8 mouse cellular contexts compared by ENCODE assay signal in genomic region chr2:158794494-158795004, GRCm38 (mm10). TPM values are rescaled to one million over a fixed set of nuclear protein-coding genes. Genes with fewer than 3 reads are reported as not detected.
DNase-seq lines count a peak whose midpoint lies in the region; ATAC-seq and TF ChIP-seq lines count a peak whose summit lies in the region.

TSS of gene Dhx35 (plus strand) at chr2:158794807.

- ATAC-seq in forebrain, embryonic 11.5 days (replicated peaks; ENCODE audit: low FRiP score), result peak; percentile 99
- peak; percentile 100 for ATAC-seq in heart, embryonic 16.5 days (replicated peaks; ENCODE audit: extremely low read depth, insufficient read depth, low FRiP score)
- peak; percentile 98 for ATAC-seq in liver, embryonic 15.5 days (ENCODE audit: insufficient read depth)
- peak; percentile 100 for ATAC-seq in neural tube, embryonic 12.5 days (ENCODE audit: low FRiP score, low read depth)

- dilution Hi-C loops in CH12.LX (cut with MboI; ENCODE audit: extremely low pct_ligation_motif_present, extremely low pct_unique_long_range_greater_than_20kb, low sequenced_read_pairs), result no loop called here

- no peaks in the 10 kb centered on the region for H3K27me3 ChIP-seq in CH12.LX (replicated peaks)
- no peaks in the 10 kb centered on the region for H3K27me3 ChIP-seq in forebrain, embryonic 11.5 days (ENCODE audit: control insufficient read depth, insufficient read depth, low read length)
- no peaks in the 10 kb centered on the region for H3K27me3 ChIP-seq in heart, embryonic 16.5 days (ENCODE audit: control insufficient read depth, insufficient read depth, low read length)
- no peaks in the 10 kb centered on the region for H3K27me3 ChIP-seq in liver, embryonic 15.5 days
- H3K27me3 ChIP-seq in neural tube, embryonic 12.5 days (replicated peaks), result no peaks in the 10 kb centered on the region

- no peak for TF ChIP-seq CTCF in CH12.LX (conservative IDR thresholded peaks at IDR 0.05 in 1 of 2, IDR thresholded peaks at IDR 0.05 in 1 of 2; ENCODE audit: low read depth in 2 of 2, low read length in 2 of 2)

- peaks cover 21% of the 10 kb centered on the region for H3K79me2 ChIP-seq in CH12.LX (replicated peaks; ENCODE audit: control insufficient read depth, extremely low read depth, insufficient read depth, poor library complexity, severe bottlenecking)

- no peak for TF ChIP-seq RAD21 in CH12.LX (IDR thresholded peaks at IDR 0.05; ENCODE audit: low read depth, low read length)

- DNase-seq in CH12.LX (ENCODE audit: extremely low read depth), result peak; percentile 96
- DNase-seq in c-Kit-positive CD71-positive TER-119-negative erythroid progenitor cells, embryonic 14.5 days (ENCODE audit: low read depth), result peak; percentile 95
- peak; percentile 98 for DNase-seq in forebrain, embryonic 11.5 days (ENCODE audit: low spot score)
- DNase-seq in kidney, postnatal 36 days, result peak; percentile 97
- peak; percentile 96 for DNase-seq in telencephalon, adult 2 months (ENCODE audit: low read depth, low spot score)

- TF ChIP-seq EP300 in CH12.LX (IDR thresholded peaks at IDR 0.05; ENCODE audit: low read length), result no peak

- peaks cover 2% of the 10 kb centered on the region for H3K9me3 ChIP-seq in CH12.LX (replicated peaks; ENCODE audit: low read length)
- H3K9me3 ChIP-seq in forebrain, embryonic 11.5 days (ENCODE audit: control insufficient read depth, low read length), result no peaks in the 10 kb centered on the region
- H3K9me3 ChIP-seq in heart, embryonic 16.5 days (replicated peaks; ENCODE audit: control insufficient read depth, low read length), result no peaks in the 10 kb centered on the region
- H3K9me3 ChIP-seq in liver, embryonic 15.5 days (replicated peaks), result no peaks in the 10 kb centered on the region
- no peaks in the 10 kb centered on the region for H3K9me3 ChIP-seq in neural tube, embryonic 12.5 days

- H3K36me3 ChIP-seq in CH12.LX (replicated peaks in 1 of 2; ENCODE audit: control insufficient read depth in 1 of 2, insufficient read depth in 1 of 2, low read length in 1 of 2), result peaks cover 0 to 19% of the 10 kb centered on the region in 2 experiments
- no peaks in the 10 kb centered on the region; the same call in 1 of the 2 replicates for H3K36me3 ChIP-seq in forebrain, embryonic 11.5 days (ENCODE audit: control insufficient read depth, insufficient read depth, low read length)
- H3K36me3 ChIP-seq in heart, embryonic 16.5 days (ENCODE audit: control insufficient read depth, insufficient read depth), result peaks cover under 1% of the 10 kb centered on the region; the same call in 1 of the 2 replicates
- peaks cover 1% of the 10 kb centered on the region; the same call in 1 of the 2 replicates for H3K36me3 ChIP-seq in liver, embryonic 15.5 days (replicated peaks)
- H3K36me3 ChIP-seq in neural tube, embryonic 12.5 days, result no peaks in the 10 kb centered on the region

- peak; percentile 75 for TF ChIP-seq POLR2A in CH12.LX (IDR thresholded peaks at IDR 0.05; ENCODE audit: low read depth, low read length)

- peak within 1 kb of the TSS; percentile 83 to 98 (median 92) for H3K4me3 ChIP-seq in CH12.LX (replicated peaks in 1 of 3; ENCODE audit: low read depth in 2 of 3, low read length in 2 of 3, poor library complexity in 1 of 3)
- peak within 1 kb of the TSS; percentile 58 for H3K4me3 ChIP-seq in forebrain, embryonic 11.5 days (ENCODE audit: low read depth, low read length)
- peak within 1 kb of the TSS; percentile 96 for H3K4me3 ChIP-seq in heart, embryonic 16.5 days (ENCODE audit: low read length)
- H3K4me3 ChIP-seq in liver, embryonic 15.5 days (replicated peaks), result peak within 1 kb of the TSS; percentile 84
- H3K4me3 ChIP-seq in neural tube, embryonic 12.5 days, result peak within 1 kb of the TSS; percentile 67

- under 1% methylated on average over 32 of the region's 33 CpGs for WGBS in forebrain, embryonic 11.5 days
- WGBS in heart, embryonic 16.5 days, result under 1% methylated on average over 33 of the region's 33 CpGs
- WGBS in liver, embryonic 15.5 days (ENCODE audit: insufficient replicate concordance), result under 1% methylated on average over 33 of the region's 33 CpGs
- WGBS in neural tube, embryonic 12.5 days, result 0% methylated on average over 33 of the region's 33 CpGs

- peak within 1 kb of the TSS; percentile 60 for H3K27ac ChIP-seq in CH12.LX (ENCODE audit: insufficient read depth, low read depth)
- H3K27ac ChIP-seq in forebrain, embryonic 11.5 days (ENCODE audit: low read depth, low read length), result peak within 1 kb of the TSS; percentile 67
- H3K27ac ChIP-seq in heart, embryonic 16.5 days (ENCODE audit: low read length), result peak within 1 kb of the TSS; percentile 88
- peak within 1 kb of the TSS; percentile 76 for H3K27ac ChIP-seq in liver, embryonic 15.5 days (replicated peaks)
- peak within 1 kb of the TSS; percentile 50; the same call in 1 of the 2 replicates for H3K27ac ChIP-seq in neural tube, embryonic 12.5 days

- peaks cover 11 to 23% of the 10 kb centered on the region in 2 experiments for H3K4me1 ChIP-seq in CH12.LX (ENCODE audit: control insufficient read depth in 1 of 2, insufficient read depth in 2 of 2)
- H3K4me1 ChIP-seq in forebrain, embryonic 11.5 days (replicated peaks; ENCODE audit: control insufficient read depth, insufficient read depth, low read length), result peaks cover 2% of the 10 kb centered on the region; the same call in 1 of the 2 replicates
- H3K4me1 ChIP-seq in heart, embryonic 16.5 days (ENCODE audit: control insufficient read depth, insufficient read depth, low read length), result peaks cover 11% of the 10 kb centered on the region
- H3K4me1 ChIP-seq in liver, embryonic 15.5 days (replicated peaks), result peaks cover 23% of the 10 kb centered on the region
- H3K4me1 ChIP-seq in neural tube, embryonic 12.5 days, result peaks cover 8% of the 10 kb centered on the region

- peak within 1 kb of the TSS; percentile 69 for H3K9ac ChIP-seq in CH12.LX (ENCODE audit: insufficient read depth, low read depth)
- H3K9ac ChIP-seq in forebrain, embryonic 11.5 days (ENCODE audit: low read length), result peak within 1 kb of the TSS; percentile 55
- H3K9ac ChIP-seq in heart, embryonic 16.5 days (ENCODE audit: low read length), result peak within 1 kb of the TSS; percentile 91
- H3K9ac ChIP-seq in liver, embryonic 15.5 days, result peak within 1 kb of the TSS; percentile 71
- peak within 1 kb of the TSS; percentile 64 for H3K9ac ChIP-seq in neural tube, embryonic 12.5 days

- peak within 1 kb of the TSS; percentile 76 for H3K4me2 ChIP-seq in CH12.LX (ENCODE audit: insufficient read depth, low read depth, poor library complexity, severe bottlenecking)
- H3K4me2 ChIP-seq in forebrain, embryonic 11.5 days (ENCODE audit: low read depth, low read length, severe bottlenecking), result peak within 1 kb of the TSS; percentile 67
- H3K4me2 ChIP-seq in heart, embryonic 16.5 days (ENCODE audit: low read depth, low read length), result peak within 1 kb of the TSS; percentile 88
- peak within 1 kb of the TSS; percentile 81 for H3K4me2 ChIP-seq in liver, embryonic 15.5 days
- H3K4me2 ChIP-seq in neural tube, embryonic 12.5 days (replicated peaks), result peak within 1 kb of the TSS; percentile 63

- in situ Hi-C loops in CH12.LX (cut with MboI; ENCODE audit: low pct_ligation_motif_present, low pct_unique_long_range_greater_than_20kb, low sequenced_read_pairs), result no loop called here

TF ChIP-seq in CH12.LX, 34 proteins besides CTCF, POLR2A, EP300 and RAD21 (continues in another document):
- peak; percentile 76; the same call in 1 of the 2 replicates for TF ChIP-seq KAT2A (IDR thresholded peaks at IDR 0.05; ENCODE audit: insufficient replicate concordance, low read length)
- peak; percentile 63; the same call in 1 of the 2 replicates for TF ChIP-seq TCF12 (IDR thresholded peaks at IDR 0.05; ENCODE audit: low read depth, low read length)
- no peak for TF ChIP-seq JUN (IDR thresholded peaks at IDR 0.05; ENCODE audit: insufficient read depth, low read depth, low read length)
- TF ChIP-seq ZKSCAN1 (IDR thresholded peaks at IDR 0.05; ENCODE audit: borderline replicate concordance, low read depth, low read length), result no peak
- peak; percentile 27; the same call in 1 of the 2 replicates for TF ChIP-seq POLR2AphosphoS2 (IDR thresholded peaks at IDR 0.05; ENCODE audit: low read depth, low read length)
- TF ChIP-seq RCOR1 (conservative IDR thresholded peaks at IDR 0.05; ENCODE audit: low read depth, low read length), result no peak
- TF ChIP-seq UBTF (IDR thresholded peaks at IDR 0.05; ENCODE audit: low read depth, low read length), result no peak
- no peak; the same call in 1 of the 2 replicates for TF ChIP-seq ETS1 (conservative IDR thresholded peaks at IDR 0.05; ENCODE audit: low read depth, low read length)
- TF ChIP-seq ZNF384 (IDR thresholded peaks at IDR 0.05; ENCODE audit: low read depth, low read length), result no peak
- TF ChIP-seq ZMIZ1 (IDR thresholded peaks at IDR 0.05; ENCODE audit: low read depth, low read length), result peak; percentile 74; the same call in 1 of the 2 replicates
- TF ChIP-seq MEF2A (IDR thresholded peaks at IDR 0.05; ENCODE audit: borderline replicate concordance, low read depth, low read length), result peak; percentile 59; the same call in 1 of the 2 replicates
- TF ChIP-seq BHLHE40 (IDR thresholded peaks at IDR 0.05; ENCODE audit: low read depth, low read length), result peak; percentile 91
- no peak for TF ChIP-seq CHD1 (IDR thresholded peaks at IDR 0.05; ENCODE audit: low read depth, low read length)
- TF ChIP-seq MXI1 (IDR thresholded peaks at IDR 0.05; ENCODE audit: low read depth, low read length), result peak; percentile 78
- peak; percentile 83 for TF ChIP-seq SIN3A (IDR thresholded peaks at IDR 0.05; ENCODE audit: low read length)
- peak; percentile 92 for TF ChIP-seq ELF1 (IDR thresholded peaks at IDR 0.05; ENCODE audit: low read depth, low read length)
- peak; percentile 65; the same call in 1 of the 2 replicates for TF ChIP-seq MYC (IDR thresholded peaks at IDR 0.05; ENCODE audit: low read depth, low read length)
- no peak for TF ChIP-seq MAFK (IDR thresholded peaks at IDR 0.05; ENCODE audit: insufficient replicate concordance, low read length)
- TF ChIP-seq MAX (IDR thresholded peaks at IDR 0.05; ENCODE audit: low read length), result peak; percentile 96
- peak; percentile 100 for TF ChIP-seq USF1 (IDR thresholded peaks at IDR 0.05; ENCODE audit: low read depth, low read length)
- no peak for TF ChIP-seq E2F4 (IDR thresholded peaks at IDR 0.05; ENCODE audit: insufficient replicate concordance, low read depth, low read length)
- TF ChIP-seq HCFC1 (IDR thresholded peaks at IDR 0.05; ENCODE audit: low read depth, low read length), result peak; percentile 83

RNA-seq across cellular contexts. Expression of gene Dhx35, which starts in this region (rescaled TPM):
- 23.7 and 25.3 TPM in 2 replicates for total RNA-seq in CH12.LX (2012; rRNA removed)
- total RNA-seq in CH12.LX (2014; rRNA removed), result 19.7 and 20.2 TPM in 2 replicates
- polyA plus RNA-seq in CH12.LX (2012; ENCODE audit: insufficient read length, low read depth), result 16.7 and 20.2 TPM in 2 replicates
- 20.4 and 26.1 TPM in 2 replicates for polyA plus RNA-seq in forebrain, embryonic 11.5 days (2014; fragmentation: Nextera tagmentation; extraction: Ambion mirVana)
- 14.4 and 15.5 TPM in 2 replicates for polyA plus RNA-seq in heart, embryonic 16.5 days (2015; fragmentation: Nextera tagmentation; extraction: Ambion mirVana)
- polyA plus RNA-seq in liver, embryonic 15.5 days (2015; fragmentation: Nextera tagmentation; extraction: Ambion mirVana), result 3.2 and 3.6 TPM in 2 replicates
- 15.9 and 16.3 TPM in 2 replicates for polyA plus RNA-seq in neural tube, embryonic 12.5 days (2016; fragmentation: Nextera tagmentation; extraction: Ambion mirVana)

Comparison
In these comparisons a context has a peak if more than half of its experiments do, and no peak if none do; other contexts are left out.
1. Peak in every context shown above with its lines: DNase-seq, ATAC-seq, H3K4me3 ChIP-seq and H3K27ac ChIP-seq.